Mouse (Mus musculus) adrenal gland, postnatal 25 days (tissue): ENCODE results near the gene Cand1. TPM values are rescaled to one million over a fixed set of nuclear protein-coding genes. Genes with fewer than 3 reads are reported as not detected.

Experiments used
- DNase-seq: peaks from one replicate; pipeline ENCODE4 v3.0.0; 2021; ENCODE audit warnings: mixed read lengths
- long read RNA-seq: library from polyadenylated mRNA; stranded (forward); transcript quantifications from one replicate; pipeline ENCODE4 v2.0.0, GENCODE M21; 2021
- total RNA-seq: library from RNA; stranded (reverse); gene quantifications from 2 replicates; pipeline ENCODE4 v1.2.3, GENCODE M21; 2021

Cand1 gene
- 99.5 and 104 TPM in 2 replicates for total RNA-seq
- long read RNA-seq, full-length matches to known transcripts, result 54 of 87 reads
- long read RNA-seq, partial matches to known transcripts, result 26 of 87 reads
- long read RNA-seq, other reads (novel, unspliced or antisense), result 7 of 87 reads

DNA sequence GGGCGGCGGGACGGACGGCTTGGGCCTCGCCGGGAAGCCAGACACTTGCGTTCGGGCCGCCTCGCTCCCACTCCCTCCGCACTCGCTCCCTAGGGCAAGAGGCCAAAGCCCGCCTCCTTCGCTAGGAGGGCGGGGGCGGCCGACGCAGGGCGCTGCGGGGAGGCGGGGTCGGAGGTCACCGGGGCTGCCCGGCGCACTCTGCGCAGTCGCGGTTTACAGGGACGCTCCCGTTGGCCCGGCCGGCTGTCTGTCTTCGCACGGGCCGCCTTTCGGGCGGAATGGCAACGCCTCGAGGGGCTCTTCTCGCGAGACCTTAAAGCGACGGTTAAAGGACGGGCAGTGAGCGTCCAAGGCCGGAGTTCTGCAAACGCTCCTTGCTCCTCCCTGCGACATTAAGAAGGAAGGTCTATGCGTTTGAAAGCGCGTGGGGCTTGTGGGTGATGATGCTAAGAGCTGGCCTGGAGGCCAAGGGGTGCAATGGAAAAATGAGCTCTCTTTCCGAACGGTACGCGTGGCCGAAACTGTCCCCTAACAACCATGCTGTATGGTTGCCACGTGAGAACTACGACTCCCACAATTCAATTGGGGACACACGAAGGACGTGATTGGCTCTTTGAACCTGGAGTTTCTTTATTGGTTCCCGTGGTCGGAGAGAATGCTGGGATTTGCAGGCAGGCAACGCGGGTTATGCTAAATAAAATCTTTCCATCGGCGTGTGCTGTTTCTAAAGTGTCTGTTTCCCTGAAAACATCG, at the start of gene Cand1:
Gene Cand1, minus strand, starts transcription at position 87 of the 753 bp plus-strand sequence.
- DNase-seq, result peak; percentile 100

GRCm38 (mm10) chr10:119278871-119279270, 39.0 kb upstream of the Cand1 start:
- DNase-seq, result no peak

DNA sequence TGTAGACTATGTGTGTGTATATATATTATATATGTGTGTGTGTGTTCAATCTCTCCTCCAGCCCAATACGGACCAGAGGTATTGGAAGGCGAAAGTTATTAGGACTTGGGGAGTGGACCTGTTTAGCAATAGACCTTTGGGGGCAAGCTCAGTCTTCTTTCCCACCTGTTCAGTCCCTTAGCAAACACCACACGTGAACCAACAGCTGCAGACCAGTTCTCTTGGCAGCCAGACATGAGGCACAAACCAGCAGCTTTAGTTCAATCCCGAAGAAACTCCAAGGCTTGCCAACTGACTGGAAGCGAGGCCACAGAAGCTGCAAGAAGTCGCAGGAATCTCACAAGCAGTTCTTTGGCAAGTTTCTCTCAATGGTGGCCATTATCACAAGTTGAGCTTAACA, 34.5 kb upstream of the Cand1 start:
- DNase-seq, result no peak

- no peak for DNase-seq
These were observed 32.7 kb upstream of the Cand1 start for GRCm38 (mm10) chr10:119272536-119272935.

DNA sequence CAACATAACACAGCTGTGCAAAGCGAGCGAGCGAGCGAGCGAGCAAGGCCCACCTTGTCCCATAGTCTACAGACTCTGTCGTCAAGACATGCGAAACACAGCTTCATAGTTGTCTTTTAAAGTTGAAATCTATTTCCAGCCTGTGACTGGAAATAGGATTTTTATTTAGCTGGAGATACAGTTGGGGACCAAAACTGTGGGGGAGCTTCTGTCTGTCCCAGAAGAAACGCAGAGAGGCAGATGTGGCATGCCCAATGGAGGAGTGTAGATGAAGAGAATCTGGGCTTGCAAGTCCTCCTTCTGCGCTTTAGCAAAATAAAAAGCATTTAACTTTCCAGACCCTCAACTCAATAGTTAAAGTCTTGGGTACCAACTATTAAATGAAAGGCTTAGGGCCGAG, 32.1 kb upstream of the Cand1 start:
- DNase-seq, result no peak

DNA sequence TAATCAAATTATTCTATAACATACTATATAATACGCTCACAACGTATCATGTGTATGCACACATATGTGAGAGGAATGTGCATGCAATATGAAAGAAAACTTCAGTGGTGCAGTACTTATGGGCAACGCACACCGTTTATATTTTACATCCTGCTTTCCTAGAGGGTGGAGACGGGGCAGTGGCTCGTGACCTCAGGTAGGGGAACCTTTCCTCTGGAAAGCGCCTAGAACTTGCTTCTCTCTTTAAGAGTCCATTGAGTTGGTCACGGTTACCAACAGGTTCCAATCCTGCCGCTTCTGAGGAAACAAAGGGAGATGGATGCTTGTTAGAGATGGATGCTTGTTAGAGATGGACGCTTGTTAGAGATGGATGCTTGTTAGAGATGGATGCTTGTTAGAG, 31.2 kb upstream of the Cand1 start:
- DNase-seq, result no peak

DNA sequence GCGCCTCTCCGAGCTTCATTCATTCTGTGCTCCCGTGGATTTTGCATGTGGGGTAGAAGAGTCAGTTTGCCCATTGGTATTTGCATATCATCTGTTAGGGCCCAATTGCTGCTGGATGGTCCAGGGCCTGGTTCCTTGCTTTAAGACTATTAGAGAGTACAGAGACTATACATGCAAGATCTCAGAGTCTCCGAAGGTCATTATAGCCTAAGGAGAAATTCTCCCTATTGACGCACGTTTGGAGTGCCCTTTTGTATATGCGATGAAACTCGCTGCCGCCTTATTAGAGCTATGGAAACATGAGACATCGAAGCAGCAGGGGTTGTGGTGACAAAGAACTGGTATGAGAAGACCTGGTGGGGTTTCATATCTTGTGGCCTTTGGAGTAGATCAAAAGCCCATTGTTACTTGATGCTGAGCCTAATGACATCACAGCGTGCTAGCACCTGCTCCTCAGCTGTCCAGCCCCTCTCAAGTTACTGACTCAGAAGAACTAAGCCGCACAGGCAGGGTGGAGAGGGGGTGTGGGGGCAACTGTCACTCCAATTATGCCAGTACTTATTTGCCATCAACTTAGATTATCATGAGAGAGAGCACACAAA, 30.6 kb upstream of the Cand1 start:
- no peak for DNase-seq

- no peak for DNase-seq
These were observed 24.9 kb upstream of the Cand1 start for GRCm38 (mm10) chr10:119264761-119265160.

DNA sequence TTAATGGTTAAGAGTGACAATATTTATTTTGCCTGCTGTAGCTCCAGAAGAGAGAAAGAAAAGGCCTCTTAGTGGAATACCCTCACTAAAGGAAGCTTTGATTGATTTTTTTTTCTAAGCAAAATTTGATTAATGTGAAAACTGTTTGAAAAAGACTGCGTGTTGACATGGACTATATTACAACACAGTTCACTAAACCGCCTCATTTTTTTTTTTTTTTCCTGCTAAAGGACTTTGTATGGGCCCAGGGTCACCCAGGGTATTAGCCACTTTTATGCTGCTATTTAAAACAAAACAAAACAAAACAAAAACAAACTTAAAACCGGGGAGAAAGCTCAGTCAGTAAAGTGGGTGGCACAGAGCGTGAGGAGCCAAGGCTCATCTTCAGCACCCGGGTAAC, 23.0 kb upstream of the Cand1 start:
- no peak for DNase-seq

DNA sequence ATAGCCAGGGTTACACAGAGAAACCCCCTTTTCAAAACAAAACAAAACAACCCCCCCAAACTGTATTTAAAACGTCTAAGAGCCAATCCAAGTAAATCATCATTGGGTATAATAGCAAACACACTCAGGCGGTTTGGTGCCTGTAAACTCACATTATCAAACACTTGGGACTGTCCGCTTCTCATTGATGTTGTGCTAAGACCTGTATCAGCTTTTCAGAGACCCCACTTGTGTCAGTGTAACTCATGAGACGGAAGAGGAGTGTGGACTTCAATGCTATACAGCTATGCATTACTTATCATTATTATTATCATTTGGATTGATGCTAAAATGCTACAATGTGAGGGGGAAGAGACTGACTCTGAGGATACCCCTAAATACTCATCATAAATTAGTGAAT, 18.0 kb upstream of the Cand1 start:
- no peak for DNase-seq

- no peak for DNase-seq
These were observed 4.3 kb upstream of the Cand1 start for GRCm38 (mm10) chr10:119244146-119244545.

DNA sequence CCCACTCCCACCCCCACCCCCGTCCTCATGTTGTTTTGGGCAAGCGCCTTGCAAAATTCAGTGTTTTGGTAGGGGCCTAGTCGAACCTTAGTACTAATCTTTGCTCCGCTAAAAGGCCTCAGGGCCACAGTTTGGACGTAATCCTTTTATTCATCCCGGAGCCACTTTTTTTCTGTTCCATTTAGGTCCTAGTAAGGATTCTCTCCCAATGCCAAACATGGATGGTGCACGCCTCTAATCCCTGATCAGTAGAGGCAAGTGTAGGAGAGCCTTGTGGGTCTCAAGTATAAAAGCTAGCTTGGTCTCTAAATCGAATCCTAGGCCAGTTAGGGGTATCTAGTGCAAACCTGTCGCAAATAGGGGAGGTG, 851 bp upstream of the Cand1 start:
- no peak for DNase-seq

- DNase-seq, result no peak
These were observed 254 bp downstream of the Cand1 start for GRCm38 (mm10) chr10:119239633-119239968.

DNA sequence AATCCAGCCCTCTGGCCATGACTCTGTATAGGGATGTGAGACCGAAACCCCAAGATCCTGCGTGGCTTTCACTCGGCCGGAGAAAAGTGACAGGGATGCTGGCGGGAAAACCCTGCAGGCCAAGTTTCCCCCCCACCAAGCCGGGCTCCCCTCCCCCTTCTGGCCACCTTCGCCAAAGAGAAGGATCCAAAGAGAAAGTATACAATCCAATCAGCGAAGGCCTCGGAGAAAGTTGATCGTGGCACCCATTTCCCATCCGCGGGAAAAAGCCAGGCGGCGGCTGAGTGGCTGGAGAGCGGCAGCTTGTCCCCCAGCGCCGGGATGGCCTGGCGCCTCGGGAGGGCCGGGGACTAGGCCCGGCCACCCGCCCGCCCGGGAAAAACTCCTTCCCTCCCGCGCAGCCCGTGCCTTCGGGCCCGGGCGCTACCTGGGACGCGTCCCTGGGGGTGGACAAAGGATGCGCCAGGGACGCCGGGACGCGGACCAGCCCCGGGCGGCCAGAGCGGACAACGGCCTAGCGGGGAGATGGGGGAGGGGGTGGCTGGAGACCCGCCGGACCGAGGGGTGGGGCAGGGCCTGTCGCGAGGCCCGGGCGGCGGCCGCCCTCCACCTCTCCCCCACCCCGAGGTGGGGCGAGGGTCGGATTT, 747 bp downstream of the Cand1 start:
- DNase-seq, result peak; percentile 47

- no peak for DNase-seq
These were observed 8.3 kb downstream of the Cand1 start for GRCm38 (mm10) chr10:119231526-119231925.

- no peak for DNase-seq
These were observed 9.2 kb downstream of the Cand1 start for GRCm38 (mm10) chr10:119230703-119231102.

- no peak for DNase-seq
These were observed 9.7 kb downstream of the Cand1 start for GRCm38 (mm10) chr10:119230074-119230669.

DNA sequence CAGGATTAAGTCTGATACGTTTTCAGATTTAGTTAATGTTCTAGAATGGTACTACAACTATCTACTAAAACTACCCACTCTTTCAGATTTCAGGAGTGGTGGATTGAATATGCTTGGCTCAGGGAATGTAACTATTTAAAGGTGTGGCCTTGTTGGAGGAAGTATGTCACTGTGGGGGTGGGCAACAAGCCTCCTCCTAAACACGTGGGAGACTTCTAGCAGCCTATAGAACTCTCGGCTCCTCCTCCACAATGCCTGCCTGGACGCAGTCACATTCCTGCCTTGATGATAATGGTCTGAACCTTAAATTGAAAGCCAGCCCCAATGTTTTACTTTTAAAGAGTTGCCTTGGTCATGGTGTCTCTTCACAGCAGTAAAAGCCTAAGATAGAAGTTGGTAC, 16.2 kb downstream of the Cand1 start:
- no peak for DNase-seq

- DNase-seq, result no peak
These were observed 18.2 kb downstream of the Cand1 start for GRCm38 (mm10) chr10:119221631-119222030.

DNA sequence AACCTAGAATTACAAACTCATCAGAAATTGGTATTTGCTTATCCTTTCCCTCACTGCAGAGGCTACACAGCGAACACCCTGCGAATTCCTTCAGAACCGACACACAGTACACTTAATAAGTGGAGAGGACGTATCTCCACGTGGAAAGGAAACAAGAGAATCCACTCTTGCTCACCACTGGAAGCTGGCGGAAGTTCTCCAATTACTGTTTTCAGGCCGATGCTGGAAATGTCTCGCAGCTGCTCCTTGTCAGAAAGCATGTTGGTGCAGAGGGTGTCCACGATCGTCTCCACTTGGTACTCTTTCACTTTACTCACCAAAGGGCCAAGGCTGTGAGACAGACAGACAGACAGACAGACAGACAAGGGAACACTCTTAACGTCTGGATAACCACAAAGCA, 20.4 kb downstream of the Cand1 start:
- no peak for DNase-seq

DNA sequence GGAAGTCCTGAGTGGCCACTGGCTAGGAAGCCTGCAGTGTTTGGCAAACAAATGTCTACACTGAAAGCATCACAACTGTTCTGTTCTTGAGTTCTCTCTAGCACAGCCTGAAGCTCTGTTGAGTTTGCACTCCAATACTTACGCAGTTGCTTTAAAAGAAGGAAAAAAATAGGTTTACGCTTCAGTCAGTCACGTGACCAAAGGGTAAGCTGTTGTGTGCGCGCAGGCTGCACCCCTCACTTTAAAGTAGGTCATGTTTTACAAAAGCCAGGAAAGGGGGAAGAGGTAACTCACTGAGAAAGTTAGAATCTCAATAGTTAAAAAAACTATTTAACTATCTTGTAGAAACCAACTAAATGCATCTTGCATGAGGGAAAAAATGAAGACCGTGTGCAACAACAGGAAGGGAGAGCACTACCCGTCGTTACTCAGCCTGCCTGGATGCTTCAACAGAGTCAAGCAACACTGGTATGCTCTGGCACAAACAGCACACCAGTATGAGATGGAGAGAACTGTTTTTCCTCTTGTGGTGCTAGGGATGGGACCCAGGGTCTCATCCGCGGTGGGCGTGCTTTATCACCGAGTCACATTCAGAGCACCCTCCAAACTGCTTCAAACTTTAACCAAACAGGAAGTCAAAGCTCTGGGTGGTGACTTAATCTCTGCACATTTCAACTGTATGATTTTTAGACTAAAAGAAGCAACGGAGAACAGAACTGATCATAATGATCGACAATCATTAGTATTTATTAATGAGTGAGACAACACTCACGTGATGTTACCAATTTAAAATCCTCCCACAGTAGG, 21.4 kb downstream of the Cand1 start:
- no peak for DNase-seq

DNA sequence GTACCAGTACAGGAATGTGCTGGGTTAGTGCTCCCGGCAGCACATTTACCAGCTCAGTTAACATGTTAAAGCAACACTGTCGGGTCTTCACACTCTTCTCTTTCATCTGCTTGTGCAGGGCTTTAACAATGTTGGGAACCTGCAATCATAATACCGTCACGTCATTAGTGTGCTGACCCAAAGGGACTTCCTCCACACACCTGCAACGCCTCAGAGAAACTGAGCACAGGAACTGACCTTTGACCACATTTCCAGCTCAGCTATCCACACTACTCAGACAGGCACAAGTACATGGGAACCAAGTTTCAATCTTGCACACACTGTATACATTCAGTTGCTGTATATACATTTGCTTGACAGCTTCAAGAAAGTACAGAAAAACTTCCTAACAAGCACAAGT, 27.4 kb downstream of the Cand1 start:
- no peak for DNase-seq
